Mouse (Mus musculus): ENCODE data around the gene Raet1e.
"Not testable (repeated sequence)": the region's sequence is repeated elsewhere in the genome, so short reads cannot be mapped to it uniquely, and the experiment has no call there.

GRCm38 (mm10) chr10:22206443-22206842, 48.1 kb downstream of the Raet1e start:
- not testable (repeated sequence) for TF ChIP-seq CTCF, POLR2A (IDR thresholded peaks at IDR 0.05; ENCODE audit: extremely low read depth, insufficient read depth, low read length)

All from cortical plate, adult 2 months (tissue).